Mouse (Mus musculus): ENCODE measurements around the gene Ptk6. TPM values are rescaled to one million over a fixed set of nuclear protein-coding genes. Genes with fewer than 3 reads are reported as not detected.

Ptk6 gene
- total RNA-seq, 1 experiment, result 0.22 TPM

- Histone ChIP-seq H3K9ac (ENCODE audit: insufficient read depth, low read depth, low read length, poor library complexity, severe bottlenecking) (no peak overlapping the region), H3K4me3 (ENCODE audit: insufficient read depth in 1 of 2, low read depth in 1 of 2, low read length in 2 of 2, poor library complexity in 1 of 2, severe bottlenecking in 1 of 2) (no peak overlapping the region), H3K4me1 (ENCODE audit: control insufficient read depth in 2 of 2, insufficient read depth in 2 of 2, low read length in 2 of 2, poor library complexity in 1 of 2) (no peaks in the 10 kb centered on the region), H3K9me3 (ENCODE audit: control insufficient read depth, insufficient read depth, low read depth, low read length) (no peaks in the 10 kb centered on the region), H3K36me3 (ENCODE audit: control insufficient read depth, insufficient read depth, low read length, poor library complexity, severe bottlenecking) (no peaks in the 10 kb centered on the region), H3K27ac (ENCODE audit: insufficient read depth, low read depth, low read length, poor library complexity, severe bottlenecking) (no peak overlapping the region)
- TF ChIP-seq MAFK (IDR thresholded peaks at IDR 0.05; ENCODE audit: insufficient read depth, low read depth, low read length) (no peak), ZNF384 (IDR thresholded peaks at IDR 0.05; ENCODE audit: low read depth, low read length) (no peak), HCFC1 (IDR thresholded peaks at IDR 0.05; ENCODE audit: borderline replicate concordance, insufficient read depth, low read length) (no peak), CHD2 (IDR thresholded peaks at IDR 0.05; ENCODE audit: low read depth, low read length) (no peak), ZC3H11A (IDR thresholded peaks at IDR 0.05; ENCODE audit: borderline replicate concordance, low read depth, low read length) (no peak)
- in situ Hi-C loops (cut with MboI; ENCODE audit: low sequenced_read_pairs in 2 of 2, unreplicated experiment in 2 of 2), result no loop called here
- DNase-seq (ENCODE audit: low read depth, low spot score), result no peak
These were observed 21.7 kb downstream of the Ptk6 start for GRCm38 (mm10) chr2:181180898-181181297.

GRCm38 (mm10) chr2:181178471-181178870, 24.1 kb downstream of the Ptk6 start:
- Histone ChIP-seq H3K9ac (ENCODE audit: insufficient read depth, low read depth, low read length, poor library complexity, severe bottlenecking) (no peak overlapping the region), H3K4me1 (ENCODE audit: control insufficient read depth in 2 of 2, insufficient read depth in 2 of 2, low read length in 2 of 2, poor library complexity in 1 of 2) (no peaks in the 10 kb centered on the region), H3K9me3 (ENCODE audit: control insufficient read depth, insufficient read depth, low read depth, low read length) (no peaks in the 10 kb centered on the region), H3K27ac (ENCODE audit: insufficient read depth, low read depth, low read length, poor library complexity, severe bottlenecking) (no peak overlapping the region), H3K36me3 (ENCODE audit: control insufficient read depth, insufficient read depth, low read length, poor library complexity, severe bottlenecking) (no peaks in the 10 kb centered on the region), H3K4me3 (ENCODE audit: insufficient read depth in 1 of 2, low read depth in 1 of 2, low read length in 2 of 2, poor library complexity in 1 of 2, severe bottlenecking in 1 of 2) (no peak overlapping the region)
- DNase-seq (ENCODE audit: low read depth, low spot score), result no peak
- no peak for TF ChIP-seq CHD2 (IDR thresholded peaks at IDR 0.05; ENCODE audit: low read depth, low read length)
- TF ChIP-seq HCFC1 (IDR thresholded peaks at IDR 0.05; ENCODE audit: borderline replicate concordance, insufficient read depth, low read length), result no peak
- TF ChIP-seq ZNF384 (IDR thresholded peaks at IDR 0.05; ENCODE audit: low read depth, low read length), result no peak
- TF ChIP-seq MAFK (IDR thresholded peaks at IDR 0.05; ENCODE audit: insufficient read depth, low read depth, low read length), result no peak
- TF ChIP-seq ZC3H11A (IDR thresholded peaks at IDR 0.05; ENCODE audit: borderline replicate concordance, low read depth, low read length), result no peak
- in situ Hi-C loops (cut with MboI; ENCODE audit: low sequenced_read_pairs in 2 of 2, unreplicated experiment in 2 of 2), result no loop called here

GRCm38 (mm10) chr2:181178015-181178414, 24.6 kb downstream of the Ptk6 start:
- no peak for TF ChIP-seq ZNF384 (IDR thresholded peaks at IDR 0.05; ENCODE audit: low read depth, low read length)
- no peak for TF ChIP-seq ZC3H11A (IDR thresholded peaks at IDR 0.05; ENCODE audit: borderline replicate concordance, low read depth, low read length)
- no peak for TF ChIP-seq MAFK (IDR thresholded peaks at IDR 0.05; ENCODE audit: insufficient read depth, low read depth, low read length)
- TF ChIP-seq HCFC1 (IDR thresholded peaks at IDR 0.05; ENCODE audit: borderline replicate concordance, insufficient read depth, low read length), result no peak
- no peak for TF ChIP-seq CHD2 (IDR thresholded peaks at IDR 0.05; ENCODE audit: low read depth, low read length)
- Histone ChIP-seq H3K27ac (ENCODE audit: insufficient read depth, low read depth, low read length, poor library complexity, severe bottlenecking) (no peak overlapping the region), H3K9ac (ENCODE audit: insufficient read depth, low read depth, low read length, poor library complexity, severe bottlenecking) (no peak overlapping the region), H3K9me3 (ENCODE audit: control insufficient read depth, insufficient read depth, low read depth, low read length) (no peaks in the 10 kb centered on the region), H3K36me3 (ENCODE audit: control insufficient read depth, insufficient read depth, low read length, poor library complexity, severe bottlenecking) (no peaks in the 10 kb centered on the region), H3K4me3 (ENCODE audit: insufficient read depth in 1 of 2, low read depth in 1 of 2, low read length in 2 of 2, poor library complexity in 1 of 2, severe bottlenecking in 1 of 2) (no peak overlapping the region), H3K4me1 (ENCODE audit: control insufficient read depth in 2 of 2, insufficient read depth in 2 of 2, low read length in 2 of 2, poor library complexity in 1 of 2) (no peaks in the 10 kb centered on the region)
- DNase-seq (ENCODE audit: low read depth, low spot score), result no peak
- in situ Hi-C loops (cut with MboI; ENCODE audit: low sequenced_read_pairs in 2 of 2, unreplicated experiment in 2 of 2), result no loop called here

- no peak overlapping the region for H3K9ac ChIP-seq (ENCODE audit: insufficient read depth, low read depth, low read length, poor library complexity, severe bottlenecking)
- TF ChIP-seq CHD2 (IDR thresholded peaks at IDR 0.05; ENCODE audit: low read depth, low read length) (no peak), ZNF384 (IDR thresholded peaks at IDR 0.05; ENCODE audit: low read depth, low read length) (no peak), MAFK (IDR thresholded peaks at IDR 0.05; ENCODE audit: insufficient read depth, low read depth, low read length) (no peak), ZC3H11A (IDR thresholded peaks at IDR 0.05; ENCODE audit: borderline replicate concordance, low read depth, low read length) (no peak)
- no peaks in the 10 kb centered on the region for H3K9me3 ChIP-seq (ENCODE audit: control insufficient read depth, insufficient read depth, low read depth, low read length)
- in situ Hi-C loops (cut with MboI; ENCODE audit: low sequenced_read_pairs in 2 of 2, unreplicated experiment in 2 of 2), result no loop called here
- no peaks in the 10 kb centered on the region for H3K36me3 ChIP-seq (ENCODE audit: control insufficient read depth, insufficient read depth, low read length, poor library complexity, severe bottlenecking)
- H3K4me3 ChIP-seq (ENCODE audit: insufficient read depth in 1 of 2, low read depth in 1 of 2, low read length in 2 of 2, poor library complexity in 1 of 2, severe bottlenecking in 1 of 2), result no peak overlapping the region
- no peaks in the 10 kb centered on the region for H3K4me1 ChIP-seq (ENCODE audit: control insufficient read depth in 2 of 2, insufficient read depth in 2 of 2, low read length in 2 of 2, poor library complexity in 1 of 2)
- no peak for DNase-seq (ENCODE audit: low read depth, low spot score)
- H3K27ac ChIP-seq (ENCODE audit: insufficient read depth, low read depth, low read length, poor library complexity, severe bottlenecking), result no peak overlapping the region
These were observed 27.9 kb downstream of the Ptk6 start for GRCm38 (mm10) chr2:181174646-181175045.

GRCm38 (mm10) chr2:181166469-181166868, 36.1 kb downstream of the Ptk6 start:
- no peaks in the 10 kb centered on the region for H3K9me3 ChIP-seq (ENCODE audit: control insufficient read depth, insufficient read depth, low read depth, low read length)
- H3K4me3 ChIP-seq (ENCODE audit: insufficient read depth in 1 of 2, low read depth in 1 of 2, low read length in 2 of 2, poor library complexity in 1 of 2, severe bottlenecking in 1 of 2), result no peak overlapping the region
- no peak overlapping the region for H3K9ac ChIP-seq (ENCODE audit: insufficient read depth, low read depth, low read length, poor library complexity, severe bottlenecking)
- H3K36me3 ChIP-seq (ENCODE audit: control insufficient read depth, insufficient read depth, low read length, poor library complexity, severe bottlenecking), result no peaks in the 10 kb centered on the region
- TF ChIP-seq ZNF384 (IDR thresholded peaks at IDR 0.05; ENCODE audit: low read depth, low read length) (no peak), HCFC1 (IDR thresholded peaks at IDR 0.05; ENCODE audit: borderline replicate concordance, insufficient read depth, low read length) (no peak), ZC3H11A (IDR thresholded peaks at IDR 0.05; ENCODE audit: borderline replicate concordance, low read depth, low read length) (no peak), MAFK (IDR thresholded peaks at IDR 0.05; ENCODE audit: insufficient read depth, low read depth, low read length) (no peak), CHD2 (IDR thresholded peaks at IDR 0.05; ENCODE audit: low read depth, low read length) (no peak)
- no peaks in the 10 kb centered on the region for H3K4me1 ChIP-seq (ENCODE audit: control insufficient read depth in 2 of 2, insufficient read depth in 2 of 2, low read length in 2 of 2, poor library complexity in 1 of 2)
- DNase-seq (ENCODE audit: low read depth, low spot score), result no peak
- no peak overlapping the region for H3K27ac ChIP-seq (ENCODE audit: insufficient read depth, low read depth, low read length, poor library complexity, severe bottlenecking)
- in situ Hi-C loops (cut with MboI; ENCODE audit: low sequenced_read_pairs in 2 of 2, unreplicated experiment in 2 of 2), result no loop called here

Data from ES-E14 (cell line).